Mouse (Mus musculus) MEL (cell line): ENCODE data around the gene Abcc3. TPM values are rescaled to one million over a fixed set of nuclear protein-coding genes. Genes with fewer than 3 reads are reported as not detected.

ENCODE experiments used
- DNase-seq: peaks from one replicate; pipeline ENCODE4 v3.0.0; 2011; ENCODE audit warnings: low read depth, low spot score
- H3K27ac ChIP-seq: 2 replicates; pipeline ENCODE4 v1.5.1; 2012; ENCODE audit warnings: low read depth, mild to moderate bottlenecking, control low read depth, low read length, moderate library complexity; ENCODE audit not compliant: control insufficient read depth
- H3K27me3 ChIP-seq, 2 experiments: fragments of 150-350 bp in 1 of 2; sonication (generic) in 1 of 2; 2 replicates each; pipeline ENCODE4 v1.6.1; 2012; ENCODE audit warnings: low read length in 2 of 2, mild to moderate bottlenecking in 2 of 2, improper control_type of control experiment in 1 of 2, moderate library complexity in 1 of 2; ENCODE audit not compliant: insufficient read depth in 2 of 2, control insufficient read depth in 1 of 2
- H3K36me3 ChIP-seq, 2 experiments: 2 replicates each; pipeline ENCODE4 v1.6.1; 2012 to 2014; ENCODE audit warnings: low read length in 2 of 2, improper control_type of control experiment in 1 of 2, inconsistent platforms in 1 of 2, mild to moderate bottlenecking in 1 of 2; ENCODE audit not compliant: insufficient read depth in 2 of 2, control insufficient read depth in 1 of 2
- H3K4me1 ChIP-seq, 2 experiments: fragments of 150-350 bp in 1 of 2; sonication (generic) in 1 of 2; 2 replicates each; pipeline ENCODE4 v1.6.1; 2012; ENCODE audit warnings: low read length in 2 of 2, improper control_type of control experiment in 1 of 2, mild to moderate bottlenecking in 1 of 2; ENCODE audit not compliant: insufficient read depth in 2 of 2, control insufficient read depth in 1 of 2
- H3K4me3 ChIP-seq, 2 experiments: fragments of 150-350 bp in 1 of 2; sonication (generic) in 1 of 2; 2 replicates each; pipeline ENCODE4 v1.5.1; 2012; ENCODE audit warnings: low read depth in 2 of 2, low read length in 2 of 2, mild to moderate bottlenecking in 2 of 2, moderate library complexity in 2 of 2, control low read depth in 1 of 2, improper control_type of control experiment in 1 of 2; ENCODE audit not compliant: control insufficient read depth in 1 of 2, insufficient read depth in 1 of 2
- H3K79me2 ChIP-seq: 2 replicates; pipeline ENCODE4 v1.6.1; 2012; ENCODE audit warnings: mild to moderate bottlenecking, low read length, moderate library complexity; ENCODE audit not compliant: control insufficient read depth, poor library complexity, insufficient read depth
- H3K9ac ChIP-seq: 2 replicates; pipeline ENCODE4 v1.6.1; 2012; ENCODE audit warnings: low read depth, mild to moderate bottlenecking, control low read depth, low read length, moderate library complexity; ENCODE audit not compliant: control insufficient read depth, poor library complexity, severe bottlenecking
- H3K9me3 ChIP-seq: fragments of 150-350 bp; sonication (generic); replicated peaks from 2 replicates; pipeline ENCODE4 v1.6.1; 2012; ENCODE audit warnings: mild to moderate bottlenecking, low read length, improper control_type of control experiment, moderate library complexity; ENCODE audit not compliant: insufficient read depth
- BHLHE40 ChIP-seq: IDR thresholded peaks from 2 replicates; pipeline ENCODE4 v1.6.1; 2012; ENCODE audit warnings: low read depth, mild to moderate bottlenecking, inconsistent platforms, low read length, improper control_type of control experiment, borderline replicate concordance
- CHD2 ChIP-seq: IDR thresholded peaks from 2 replicates; pipeline ENCODE4 v1.6.1; 2011; ENCODE audit warnings: low read length, improper control_type of control experiment
- CTCF ChIP-seq, 3 experiments: IDR thresholded peaks in 2 of 3; conservative IDR thresholded peaks in 1 of 3; 2 replicates each; pipeline ENCODE4 v1.5.1; 2011 to 2012; ENCODE audit warnings: low read length in 3 of 3, low read depth in 2 of 3, mild to moderate bottlenecking in 2 of 3, improper control_type of control experiment in 1 of 3, inconsistent platforms in 1 of 3, mixed read lengths in 1 of 3, moderate library complexity in 1 of 3; ENCODE audit not compliant: control insufficient read depth in 1 of 3, insufficient read depth in 1 of 3, poor library complexity in 1 of 3, severe bottlenecking in 1 of 3
- E2F4 ChIP-seq: IDR thresholded peaks from 2 replicates; pipeline ENCODE4 v1.6.1; 2011; ENCODE audit warnings: low read depth, low read length, improper control_type of control experiment, borderline replicate concordance
- EP300 ChIP-seq, 2 experiments: IDR thresholded peaks; 2 replicates each; pipeline ENCODE4 v1.6.1; 2011; ENCODE audit warnings: improper control_type of control experiment in 2 of 2, low read length in 2 of 2, low read depth in 1 of 2, mild to moderate bottlenecking in 1 of 2
- ETS1 ChIP-seq: IDR thresholded peaks from 2 replicates; pipeline ENCODE4 v1.6.1; 2012; ENCODE audit warnings: low read depth, mild to moderate bottlenecking, inconsistent platforms, low read length, improper control_type of control experiment, moderate library complexity
- GATA1 ChIP-seq: IDR thresholded peaks from 2 replicates; pipeline ENCODE4 v1.6.1; 2011; ENCODE audit warnings: low read depth, low read length, improper control_type of control experiment
- KAT2A ChIP-seq: conservative IDR thresholded peaks from 2 replicates; pipeline ENCODE4 v1.6.1; 2012; ENCODE audit warnings: low read depth, low read length, improper control_type of control experiment, inconsistent platforms
- MAFK ChIP-seq: IDR thresholded peaks from 2 replicates; pipeline ENCODE4 v1.6.1; 2011; ENCODE audit warnings: low read depth, mild to moderate bottlenecking, low read length, improper control_type of control experiment, borderline replicate concordance
- MAX ChIP-seq: IDR thresholded peaks from 2 replicates; pipeline ENCODE4 v1.6.1; 2011; ENCODE audit warnings: low read length, improper control_type of control experiment
- MAZ ChIP-seq: IDR thresholded peaks from 2 replicates; pipeline ENCODE4 v1.6.1; 2012; ENCODE audit warnings: low read depth, mild to moderate bottlenecking, inconsistent platforms, low read length, improper control_type of control experiment
- MEF2A ChIP-seq: IDR thresholded peaks from 2 replicates; pipeline ENCODE4 v1.6.1; 2014; ENCODE audit warnings: low read depth, mild to moderate bottlenecking, inconsistent platforms, low read length, improper control_type of control experiment; ENCODE audit not compliant: poor library complexity, insufficient replicate concordance, severe bottlenecking; ENCODE audit errors: extremely low read depth
- MXI1 ChIP-seq: IDR thresholded peaks from 2 replicates; pipeline ENCODE4 v1.6.1; 2011; ENCODE audit warnings: mild to moderate bottlenecking, low read depth, low read length, improper control_type of control experiment
- MYB ChIP-seq: IDR thresholded peaks from 2 replicates; pipeline ENCODE4 v1.6.1; 2011; ENCODE audit warnings: mild to moderate bottlenecking, low read depth, low read length, improper control_type of control experiment
- NELFE ChIP-seq: IDR thresholded peaks from 2 replicates; pipeline ENCODE4 v1.6.1; 2011; ENCODE audit warnings: low read depth, low read length, improper control_type of control experiment
- NRF1 ChIP-seq: IDR thresholded peaks from 2 replicates; pipeline ENCODE4 v1.6.1; 2014; ENCODE audit warnings: low read depth, mild to moderate bottlenecking, inconsistent platforms, low read length, improper control_type of control experiment, moderate library complexity; ENCODE audit not compliant: poor library complexity, insufficient read depth, severe bottlenecking
- POLR2A ChIP-seq, 2 experiments: IDR thresholded peaks; 2 replicates each; pipeline ENCODE4 v1.6.1; 2011 to 2012; ENCODE audit warnings: low read length in 2 of 2, mild to moderate bottlenecking in 2 of 2, control low read depth in 1 of 2, improper control_type of control experiment in 1 of 2, low read depth in 1 of 2, moderate library complexity in 1 of 2; ENCODE audit not compliant: control insufficient read depth in 1 of 2, insufficient read depth in 1 of 2, poor library complexity in 1 of 2
- POLR2AphosphoS2 ChIP-seq: IDR thresholded peaks from 2 replicates; pipeline ENCODE4 v1.6.1; 2011; ENCODE audit warnings: low read length, improper control_type of control experiment
- POLR2AphosphoS5 ChIP-seq: IDR thresholded peaks from 2 replicates; pipeline ENCODE4 v1.6.1; 2012; ENCODE audit warnings: low read depth, borderline replicate concordance, mild to moderate bottlenecking, inconsistent platforms, low read length, moderate library complexity, mixed read lengths
- RAD21 ChIP-seq: IDR thresholded peaks from 2 replicates; pipeline ENCODE4 v1.6.1; 2011; ENCODE audit warnings: mild to moderate bottlenecking, low read depth, low read length, improper control_type of control experiment
- RCOR1 ChIP-seq: IDR thresholded peaks from 2 replicates; pipeline ENCODE4 v1.6.1; 2012; ENCODE audit warnings: low read depth, mild to moderate bottlenecking, inconsistent platforms, low read length, improper control_type of control experiment
- SIN3A ChIP-seq: IDR thresholded peaks from 2 replicates; pipeline ENCODE4 v1.6.1; 2012; ENCODE audit warnings: low read length, improper control_type of control experiment, inconsistent platforms
- TAL1 ChIP-seq: IDR thresholded peaks from 2 replicates; pipeline ENCODE4 v1.6.1; 2012; ENCODE audit warnings: mild to moderate bottlenecking, inconsistent platforms, low read length, moderate library complexity, mixed read lengths
- TBP ChIP-seq: IDR thresholded peaks from 2 replicates; pipeline ENCODE4 v1.8.0; 2011; ENCODE audit warnings: low read depth, low read length, improper control_type of control experiment
- TCF12 ChIP-seq: IDR thresholded peaks from 2 replicates; pipeline ENCODE4 v1.6.1; 2014; ENCODE audit warnings: low read depth, mild to moderate bottlenecking, inconsistent platforms, low read length, improper control_type of control experiment, moderate library complexity
- UBTF ChIP-seq: IDR thresholded peaks from 2 replicates; pipeline ENCODE4 v1.6.1; 2012; ENCODE audit warnings: low read depth, mild to moderate bottlenecking, inconsistent platforms, low read length, improper control_type of control experiment, moderate library complexity, borderline replicate concordance; ENCODE audit not compliant: insufficient read depth
- USF1 ChIP-seq: IDR thresholded peaks from 2 replicates; pipeline ENCODE4 v1.6.1; 2014; ENCODE audit warnings: low read depth, mild to moderate bottlenecking, inconsistent platforms, low read length, improper control_type of control experiment, moderate library complexity
- USF2 ChIP-seq, 2 experiments: IDR thresholded peaks; 2 replicates each; pipeline ENCODE4 v1.6.1; 2011 to 2012; ENCODE audit warnings: improper control_type of control experiment in 2 of 2, low read length in 2 of 2, borderline replicate concordance in 1 of 2, inconsistent platforms in 1 of 2, low read depth in 1 of 2, mild to moderate bottlenecking in 1 of 2; ENCODE audit not compliant: insufficient read depth in 1 of 2
- ZMIZ1 ChIP-seq: IDR thresholded peaks from 2 replicates; pipeline ENCODE4 v1.6.1; 2012; ENCODE audit warnings: low read depth, mild to moderate bottlenecking, inconsistent platforms, low read length, improper control_type of control experiment, moderate library complexity
- ZNF384 ChIP-seq: IDR thresholded peaks from 2 replicates; pipeline ENCODE4 v1.6.1; 2012; ENCODE audit warnings: low read depth, mild to moderate bottlenecking, inconsistent platforms, low read length, improper control_type of control experiment
- polyA plus RNA-seq, 2 experiments: library from polyadenylated mRNA; stranded (reverse) in 1 of 2; unstranded in 1 of 2; fragments of >175 nt in 1 of 2; fragments of >200 nt in 1 of 2; gene quantifications; 2 replicates each; pipeline versions ENCODE4 v1.2.1 to v1.2.4; 2012; ENCODE audit warnings: low replicate concordance in 2 of 2, low read depth in 1 of 2; ENCODE audit not compliant: insufficient read length in 2 of 2, insufficient read depth in 1 of 2, missing spikeins in 1 of 2
- total RNA-seq: library from RNA; depleted of rRNA; stranded (reverse); fragments of 300-350 nt; gene quantifications from 2 replicates; pipeline ENCODE4 v1.2.3, GENCODE M21; 2012

Abcc3 gene
- total and polyA plus RNA-seq, 3 experiments = 0.27 to 0.29 TPM; not detected in 1

DNA sequence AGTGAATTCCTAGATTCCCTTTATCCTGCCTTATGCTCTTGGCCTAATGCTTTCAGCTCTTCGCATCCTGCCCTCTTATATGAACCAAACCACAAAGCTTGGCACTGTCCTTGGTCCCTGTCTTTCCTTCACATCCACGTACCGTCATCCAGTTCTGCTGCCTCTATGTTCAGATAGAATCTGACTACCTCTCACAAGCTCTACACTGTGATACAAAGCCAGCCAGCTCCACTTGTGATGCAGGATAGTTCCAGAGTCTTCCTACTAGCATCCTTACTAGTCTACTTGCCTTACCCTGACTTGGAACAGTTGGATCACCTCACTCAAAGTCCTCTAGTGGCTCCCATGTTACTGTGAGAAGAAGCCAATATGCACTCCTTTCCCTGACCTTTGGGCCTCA is 62.6 kb downstream of the Abcc3 start:
- H3K27ac ChIP-seq = no peak overlapping the region
- DNase-seq = no peak
- no peak overlapping the region for H3K9ac ChIP-seq
- H3K27me3 ChIP-seq = no peaks in the 10 kb centered on the region
- TF ChIP-seq NRF1 (no peak), TAL1 (no peak), POLR2A (IDR thresholded peaks at IDR 0.05; ENCODE audit: control insufficient read depth in 1 of 2, insufficient read depth in 1 of 2, low read depth in 1 of 2, low read length in 2 of 2, poor library complexity in 1 of 2) (no peak), MYB (no peak), POLR2AphosphoS2 (no peak), KAT2A (no peak), RCOR1 (no peak), TCF12 (no peak)
- TF ChIP-seq, all 39 proteins: peak for 0
- Histone ChIP-seq H3K4me3 (no peak overlapping the region), H3K36me3 (peaks cover 2 to 23% of the 10 kb centered on the region in 2 experiments; a peak in 3 of 4 replicates), H3K79me2 (peaks cover 10% of the 10 kb centered on the region), H3K9me3 (no peaks in the 10 kb centered on the region), H3K4me1 (peaks cover 4 to 17% of the 10 kb centered on the region in 2 experiments; a peak in 3 of 4 replicates)

GRCm38 (mm10) chr11:94329270-94329891 is 63.4 kb downstream of the Abcc3 start:
- peak; percentile 76 for DNase-seq
- Histone ChIP-seq H3K27me3 (no peaks in the 10 kb centered on the region), H3K4me1 (peaks cover 4 to 14% of the 10 kb centered on the region in 2 experiments; a peak in 3 of 4 replicates)
- TF ChIP-seq EP300 (IDR thresholded peaks at IDR 0.05; ENCODE audit: low read depth in 1 of 2, low read length in 2 of 2) (no peak), ETS1 (no peak), RCOR1 (0 out of 2 replicates have a peak, but pooled peaks have one; percentile 22), MAZ (no peak), KAT2A (no peak), CHD2 (no peak), POLR2AphosphoS5 (no peak), MXI1 (no peak), POLR2AphosphoS2 (no peak), MYB (no peak), CTCF (IDR thresholded peaks at IDR 0.05 in 2 of 3, conservative IDR thresholded peaks at IDR 0.05 in 1 of 3; ENCODE audit: control insufficient read depth in 1 of 3, insufficient read depth in 1 of 3, low read depth in 2 of 3, low read length in 3 of 3, poor library complexity in 1 of 3, severe bottlenecking in 1 of 3) (peak; percentile 26 to 78 (median 56); a peak in 5 of 6 replicates), E2F4 (no peak), NELFE (no peak), USF2 (IDR thresholded peaks at IDR 0.05; ENCODE audit: borderline replicate concordance in 1 of 2, insufficient read depth in 1 of 2, low read depth in 1 of 2, low read length in 2 of 2) (no peak), GATA1 (no peak), RAD21 (peak; percentile 72), MAFK (no peak), NRF1 (no peak), TBP (no peak), MEF2A (no peak), TAL1 (no peak), UBTF (no peak), MAX (no peak), SIN3A (0 out of 2 replicates have a peak, but pooled peaks have one; percentile 19), BHLHE40 (no peak), USF1 (no peak), ZNF384 (peak; percentile 75), ZMIZ1 (no peak)

More at GRCm38 (mm10) chr11:94329270-94329891, 63.4 kb downstream of the Abcc3 start:
- Histone ChIP-seq H3K36me3 (peaks cover 0 to 22% of the 10 kb centered on the region in 2 experiments; a peak in 2 of 4 replicates), H3K9ac (no peak overlapping the region), H3K9me3 (no peaks in the 10 kb centered on the region), H3K79me2 (peaks cover 10% of the 10 kb centered on the region), H3K4me3 (no peak overlapping the region), H3K27ac (no peak overlapping the region)
